22 mouse cellular contexts compared by ENCODE assay signal in genomic region chr9:55213396-55213795, GRCm38 (mm10).
"Had no signal": no experiment of that assay in that cellular context is flagged by ENCODE, and none has a peak within 500 bp of the region (broad histone marks: within the 10 kb centered on the region; RNA-seq: fewer than 3 reads in every experiment).

No protein-coding gene starts in this region.

- H3K27ac ChIP-seq: kidney, postnatal 0 days; layer of hippocampus, adult 2 months; limb, embryonic 10.5 days; limb, embryonic 13.5 days; liver, embryonic 15.5 days; neural tube, embryonic 12.5 days; neural tube, embryonic 15.5 days; stomach, postnatal 0 days had no signal

- H3K27me3 ChIP-seq: limb, embryonic 13.5 days; liver, embryonic 15.5 days; neural tube, embryonic 12.5 days; neural tube, embryonic 15.5 days had no signal

- H3K4me3 ChIP-seq: layer of hippocampus, adult 2 months; limb, embryonic 10.5 days; limb, embryonic 13.5 days; liver, embryonic 15.5 days; neural tube, embryonic 12.5 days; neural tube, embryonic 15.5 days had no signal

- H3K9me3 ChIP-seq: limb, embryonic 10.5 days; limb, embryonic 13.5 days; liver, embryonic 15.5 days; neural tube, embryonic 12.5 days; neural tube, embryonic 15.5 days had no signal

- H3K4me2 ChIP-seq: limb, embryonic 13.5 days; liver, embryonic 11.5 days; liver, embryonic 15.5 days; midbrain, embryonic 11.5 days; neural tube, embryonic 12.5 days; neural tube, embryonic 15.5 days had no signal

- DNase-seq: kidney, adult 2 months; kidney, postnatal 25 days; layer of hippocampus, adult 9-11 months; lung, adult 2 months; lung, postnatal 14 days; lung, postnatal 4 days; midbrain, embryonic 14.5 days; right cerebral cortex, adult 18-20 months; right cerebral cortex, postnatal 14 days; right cerebral cortex, postnatal 4 days; thymus, adult 2 months; thymus, postnatal 25 days had no signal

- H3K9ac ChIP-seq: limb, embryonic 13.5 days; liver, embryonic 15.5 days; neural tube, embryonic 12.5 days; neural tube, embryonic 15.5 days had no signal
